Mouse (Mus musculus) mesoderm, embryonic 11.5 days (tissue): ENCODE measurements around the gene Bmpr1b.

Source experiments
- DNase-seq: peaks from one replicate; pipeline ENCODE4 v3.0.0-alpha.2; 2012; ENCODE audit warnings: low read depth, low spot score

Gene Bmpr1b

DNA sequence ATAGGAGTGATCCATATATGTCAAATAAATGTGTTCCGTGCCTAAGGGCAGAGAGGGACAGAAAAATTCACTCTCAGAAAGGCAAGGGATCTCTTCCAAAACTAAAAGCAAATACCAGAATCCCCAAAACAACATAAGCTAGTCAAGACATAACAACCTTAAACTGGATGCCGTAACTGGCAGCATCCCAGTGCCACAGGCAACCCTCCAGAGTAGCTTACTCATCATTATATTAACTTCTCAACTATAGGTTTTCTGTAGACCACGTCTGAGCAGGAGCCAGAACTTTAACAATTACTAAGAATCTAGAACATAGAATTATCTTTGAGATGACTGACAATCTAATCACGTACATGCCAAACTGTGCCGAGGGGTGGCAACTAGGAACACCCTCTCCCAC is 128.9 kb downstream of the Bmpr1b start:
- no peak for DNase-seq

DNA sequence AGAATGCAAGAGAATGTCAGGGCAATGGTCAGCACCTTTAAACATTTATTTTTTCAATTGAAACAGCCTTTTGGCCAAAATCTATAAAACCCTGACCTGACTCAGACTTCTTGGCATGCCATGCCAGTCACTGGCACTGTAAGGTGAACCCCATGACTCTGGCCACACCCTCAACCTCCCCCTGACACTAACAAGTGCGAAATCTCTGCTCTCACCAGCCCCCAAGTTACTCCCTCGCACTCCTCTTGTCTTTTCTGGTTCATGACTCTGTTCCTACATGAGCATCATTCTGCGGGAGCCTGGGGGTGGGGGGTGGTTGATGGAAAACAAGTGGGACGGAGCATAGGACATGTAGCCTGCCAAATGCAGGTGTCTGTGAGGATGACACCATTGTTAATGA is 135.1 kb downstream of the Bmpr1b start:
- peak; percentile 44 for DNase-seq

GRCm38 (mm10) chr3:142019716-142020115 is 149.5 kb downstream of the Bmpr1b start:
- DNase-seq, result peak; percentile 18

- no peak for DNase-seq
Measured at GRCm38 (mm10) chr3:141984548-141984947, 184.7 kb downstream of the Bmpr1b start.

GRCm38 (mm10) chr3:141981613-141982432 is 187.4 kb downstream of the Bmpr1b start:
- DNase-seq, result no peak

DNA sequence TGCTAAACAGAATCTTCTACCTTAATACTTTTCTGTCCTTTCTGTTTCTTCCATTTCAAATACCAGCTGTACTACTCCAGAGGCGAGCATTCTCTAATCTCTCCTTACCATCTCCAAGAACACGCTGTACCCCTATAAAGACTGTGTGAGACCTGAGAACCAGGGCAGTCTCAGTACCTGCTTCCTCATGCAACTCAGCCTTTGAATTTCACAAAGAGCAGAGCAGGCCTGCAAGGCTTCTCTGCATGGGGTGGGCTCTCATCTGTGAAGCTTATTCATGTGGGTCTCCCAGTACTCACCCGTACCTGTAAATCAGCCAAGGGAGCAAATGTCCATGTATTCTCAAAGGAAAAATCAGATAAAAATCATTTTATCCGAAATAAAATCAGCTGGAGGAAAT is 203.0 kb downstream of the Bmpr1b start:
- no peak for DNase-seq

DNA sequence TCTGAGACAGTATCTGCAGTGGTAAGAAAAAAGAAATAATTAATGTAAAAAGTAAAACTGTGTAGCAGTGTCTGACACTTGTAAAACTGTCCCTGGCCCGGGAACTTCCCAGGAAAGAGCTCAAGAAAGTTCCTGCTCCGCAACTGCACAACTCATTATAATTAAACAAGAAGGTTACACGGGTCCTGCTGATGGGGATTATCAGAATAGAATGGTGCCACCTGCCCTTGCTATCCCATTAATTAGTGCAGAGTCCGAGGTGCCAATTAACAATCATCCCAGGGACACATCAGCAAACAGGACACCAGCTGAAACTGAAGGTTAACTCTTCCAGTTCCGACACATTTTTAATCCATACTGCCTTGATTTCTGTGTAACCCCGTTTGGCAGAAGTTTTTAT is 216.3 kb downstream of the Bmpr1b start:
- DNase-seq, result no peak

GRCm38 (mm10) chr3:141950642-141951041 is 218.6 kb downstream of the Bmpr1b start:
- DNase-seq, result no peak

DNA sequence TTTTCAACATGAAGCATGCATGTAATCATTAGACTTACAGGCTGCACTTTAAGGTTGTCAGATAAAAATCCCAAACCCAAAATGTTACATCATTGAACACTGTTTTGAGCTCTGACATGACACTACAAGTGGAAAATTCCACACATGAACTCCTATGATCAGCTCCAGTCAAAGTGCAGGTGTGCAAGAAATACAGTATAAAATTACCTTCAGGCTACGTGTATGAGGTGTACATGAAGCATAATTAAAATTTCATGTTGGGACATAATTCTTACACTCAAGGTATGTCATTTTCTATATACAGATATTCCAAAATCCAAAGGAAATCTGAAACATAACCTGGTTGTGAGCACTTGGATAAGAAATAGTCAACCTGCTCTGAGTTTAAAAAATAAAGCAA is 220.7 kb downstream of the Bmpr1b start:
- DNase-seq, result no peak

GRCm38 (mm10) chr3:141948096-141948495 is 221.1 kb downstream of the Bmpr1b start:
- no peak for DNase-seq

- no peak for DNase-seq
Measured at GRCm38 (mm10) chr3:141946846-141947245, 222.4 kb downstream of the Bmpr1b start.

- no peak for DNase-seq
Measured at GRCm38 (mm10) chr3:141943317-141943742, 225.9 kb downstream of the Bmpr1b start.

DNA sequence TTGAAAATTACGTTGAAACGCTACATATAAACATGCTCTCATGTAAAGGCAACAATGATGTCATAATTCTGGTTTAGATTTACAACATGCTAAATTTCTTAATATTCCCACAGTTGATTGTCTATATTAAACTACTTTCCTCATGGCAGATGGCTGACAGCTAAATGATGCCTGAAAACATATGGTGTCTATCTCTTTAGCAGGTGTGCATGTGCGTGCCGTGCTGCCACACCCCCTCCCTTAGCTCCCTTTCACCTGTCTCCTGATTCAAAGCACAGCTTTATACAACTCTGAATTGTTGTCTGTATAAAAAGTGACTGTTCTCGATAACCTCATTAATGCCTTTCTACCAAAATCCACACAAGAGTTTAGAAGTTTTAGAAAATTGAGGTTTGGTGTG is 229.0 kb downstream of the Bmpr1b start:
- no peak for DNase-seq

DNA sequence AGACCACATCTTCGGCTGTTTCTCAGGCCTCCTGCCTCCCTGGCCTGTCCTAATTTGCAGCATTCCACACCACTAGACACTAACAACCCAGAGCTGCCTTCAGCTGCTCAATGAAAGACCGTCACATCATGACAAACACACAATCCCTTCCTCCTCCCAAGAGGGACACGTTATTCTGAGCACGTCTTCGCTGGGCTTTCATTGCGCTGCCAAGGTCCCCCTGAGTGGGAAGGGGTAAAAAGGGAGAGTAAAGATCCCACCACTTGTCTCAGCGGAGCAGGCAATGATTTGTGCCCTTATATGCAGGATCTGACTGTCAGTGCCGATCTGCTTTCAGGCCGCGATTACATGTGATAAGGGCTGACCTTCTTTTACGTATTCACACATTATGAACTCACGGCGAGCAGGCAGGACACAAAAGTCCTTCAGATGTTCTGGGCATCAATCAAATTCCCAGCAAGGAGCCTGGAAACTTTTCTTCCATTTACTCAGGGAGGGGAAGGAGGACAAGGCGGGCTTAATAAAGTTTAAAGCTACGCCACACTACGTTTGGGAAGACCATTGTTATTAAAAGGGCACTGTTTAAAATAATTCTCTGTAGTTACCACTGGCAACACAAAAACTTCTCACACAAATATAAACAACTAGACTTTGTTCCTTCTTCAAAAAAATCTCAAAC is 232.5 kb downstream of the Bmpr1b start:
- peak; percentile 81 for DNase-seq

DNA sequence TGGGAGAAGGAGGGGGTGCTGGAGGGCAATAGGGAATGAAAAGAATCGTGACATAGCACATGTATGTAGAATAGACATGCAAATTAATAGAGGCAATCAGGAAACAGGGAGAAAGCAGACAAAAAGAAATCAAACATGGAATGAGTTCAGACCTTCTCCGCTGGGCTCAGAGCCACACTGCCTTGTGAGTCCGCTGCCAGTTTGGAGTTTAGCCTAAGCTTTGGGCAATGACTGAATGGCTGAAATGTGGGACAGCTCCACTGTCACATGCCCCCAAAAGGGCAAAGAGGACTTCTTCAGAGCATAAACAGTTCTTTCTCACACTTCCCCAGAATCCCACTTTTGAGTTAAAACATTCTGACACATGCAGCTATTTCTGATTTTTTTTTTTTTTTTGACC is 236.3 kb downstream of the Bmpr1b start:
- no peak for DNase-seq

GRCm38 (mm10) chr3:141931372-141932092 is 237.7 kb downstream of the Bmpr1b start:
- peak; percentile 64 for DNase-seq

DNA sequence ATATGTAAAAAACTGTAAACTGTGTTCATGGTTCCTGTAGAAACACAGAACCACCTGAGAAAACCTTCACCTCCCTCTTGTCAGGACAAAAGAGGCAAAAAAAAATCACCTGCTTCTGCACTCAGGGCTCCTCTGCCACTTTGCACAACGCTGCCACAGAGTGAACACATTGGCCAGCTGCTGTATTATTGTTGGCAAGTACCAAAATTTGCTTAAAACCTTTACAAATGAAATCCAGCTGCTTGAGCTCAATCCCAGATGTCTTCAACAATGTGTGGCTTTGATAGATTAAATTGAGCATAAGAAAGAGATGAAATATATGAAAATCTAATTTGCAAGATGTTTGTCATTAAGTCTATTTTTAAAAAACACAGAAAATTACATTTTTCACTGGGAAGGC is 245.8 kb downstream of the Bmpr1b start:
- no peak for DNase-seq

DNA sequence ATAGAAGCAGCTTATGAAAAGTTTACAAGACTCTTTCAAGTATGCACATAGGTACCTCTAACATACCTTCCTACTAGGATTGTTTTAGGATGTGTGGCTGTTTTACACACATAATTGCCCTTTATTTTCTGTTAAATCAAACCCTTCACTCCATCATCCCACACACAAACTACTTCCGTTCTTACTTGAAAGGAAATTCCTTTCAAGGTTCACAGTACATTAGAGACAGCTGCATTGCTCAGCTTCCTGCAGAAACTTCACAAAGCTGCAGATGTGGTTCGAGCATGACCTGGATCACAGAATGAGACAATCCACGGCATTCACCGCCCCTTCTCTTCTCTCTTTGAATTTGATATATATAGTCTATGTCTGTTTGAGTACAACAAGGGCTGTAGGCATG is 248.1 kb downstream of the Bmpr1b start:
- DNase-seq, result peak; percentile 50

DNA sequence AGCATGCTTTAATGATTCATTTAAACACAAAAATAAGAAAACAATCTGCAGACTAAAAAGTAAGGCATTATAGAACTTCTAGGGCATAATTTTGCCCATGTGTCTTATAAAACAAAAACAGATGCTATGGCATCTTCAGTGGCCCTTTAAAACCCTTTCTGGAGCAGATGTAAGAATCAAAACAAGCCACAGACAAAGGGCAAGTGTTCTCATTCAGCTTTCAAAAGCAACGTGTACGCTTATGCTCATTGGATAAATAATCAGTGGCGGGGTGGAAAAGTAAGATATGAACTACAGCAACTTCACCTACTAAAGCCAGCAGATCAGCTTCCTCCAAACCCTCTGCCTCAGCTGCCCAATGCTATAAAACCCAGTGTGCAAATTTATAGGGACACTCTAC is 249.6 kb downstream of the Bmpr1b start:
- DNase-seq, result no peak

DNA sequence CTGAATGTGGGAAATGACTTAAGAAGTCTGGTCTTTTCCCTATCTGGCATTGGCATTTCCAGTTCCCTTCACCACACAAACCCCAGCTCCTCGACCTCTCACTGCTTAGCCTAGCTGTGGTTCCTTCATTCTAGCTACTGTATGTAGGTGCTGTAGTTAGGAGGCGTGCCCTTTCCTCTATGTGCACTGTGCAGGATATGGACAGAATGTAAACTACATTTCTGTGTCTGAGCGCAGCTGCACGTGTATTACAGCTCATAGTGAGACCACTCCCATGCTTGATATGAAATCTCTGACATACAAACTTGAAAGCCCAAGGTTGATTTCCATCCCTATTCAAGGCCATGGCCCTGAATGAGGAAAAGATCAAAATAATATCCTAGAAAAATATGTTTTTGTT is 252.1 kb downstream of the Bmpr1b start:
- DNase-seq, result no peak

DNA sequence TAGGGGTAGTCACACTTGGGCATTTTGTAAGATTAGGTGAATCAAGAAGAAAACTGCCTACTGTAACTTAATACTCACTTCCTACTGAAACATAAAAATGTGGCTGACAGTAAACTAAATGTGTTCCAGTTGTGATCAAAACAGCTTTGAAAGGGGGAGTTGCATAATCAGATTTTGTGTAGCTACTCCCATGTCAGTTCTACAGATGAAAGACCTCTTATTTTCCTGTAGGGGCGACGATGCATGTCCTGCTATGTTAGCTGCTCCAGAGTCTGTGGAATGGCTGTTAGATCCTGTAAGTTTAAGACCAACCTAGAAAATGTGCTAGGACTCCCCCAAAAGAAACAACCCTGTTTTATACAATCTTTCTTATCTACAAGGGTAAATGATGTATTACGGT is 253.2 kb downstream of the Bmpr1b start:
- no peak for DNase-seq

- DNase-seq, result no peak
Measured at GRCm38 (mm10) chr3:141914588-141914987, 254.6 kb downstream of the Bmpr1b start.
